Mouse (Mus musculus) activated CD4-positive, CD25-positive, alpha-beta regulatory T cell (primary cell): ENCODE measurements around the gene Pdxp. TPM values are rescaled to one million over a fixed set of nuclear protein-coding genes. Genes with fewer than 3 reads are reported as not detected.

ENCODE experiments used
- polyA plus RNA-seq, 2 experiments: library from polyadenylated mRNA; unstranded; fragments of 100-300 nt; shearing (Covaris generic); gene quantifications; one replicate each; pipeline ENCODE4 v1.2.1; 2017

Gene Pdxp
- 10 to 100 TPM; 16.6 to 18.3 TPM for polyA plus RNA-seq

GRCm38 (mm10) chr15:78913632-78914090, at the start of gene Pdxp:
TSS of gene Pdxp (plus strand) at chr15:78913919.

GRCm38 (mm10) chr15:78876991-78877809, 36.5 kb upstream of the Pdxp start, which contains the start of gene Gga1:
TSS of gene Gga1 (plus strand) at chr15:78877190.

GRCm38 (mm10) chr15:78899409-78899739, 14.3 kb upstream of the Pdxp start, which contains the start of gene Gm49510:
TSS of gene Gm49510 (plus strand) at chr15:78899667.

DNA sequence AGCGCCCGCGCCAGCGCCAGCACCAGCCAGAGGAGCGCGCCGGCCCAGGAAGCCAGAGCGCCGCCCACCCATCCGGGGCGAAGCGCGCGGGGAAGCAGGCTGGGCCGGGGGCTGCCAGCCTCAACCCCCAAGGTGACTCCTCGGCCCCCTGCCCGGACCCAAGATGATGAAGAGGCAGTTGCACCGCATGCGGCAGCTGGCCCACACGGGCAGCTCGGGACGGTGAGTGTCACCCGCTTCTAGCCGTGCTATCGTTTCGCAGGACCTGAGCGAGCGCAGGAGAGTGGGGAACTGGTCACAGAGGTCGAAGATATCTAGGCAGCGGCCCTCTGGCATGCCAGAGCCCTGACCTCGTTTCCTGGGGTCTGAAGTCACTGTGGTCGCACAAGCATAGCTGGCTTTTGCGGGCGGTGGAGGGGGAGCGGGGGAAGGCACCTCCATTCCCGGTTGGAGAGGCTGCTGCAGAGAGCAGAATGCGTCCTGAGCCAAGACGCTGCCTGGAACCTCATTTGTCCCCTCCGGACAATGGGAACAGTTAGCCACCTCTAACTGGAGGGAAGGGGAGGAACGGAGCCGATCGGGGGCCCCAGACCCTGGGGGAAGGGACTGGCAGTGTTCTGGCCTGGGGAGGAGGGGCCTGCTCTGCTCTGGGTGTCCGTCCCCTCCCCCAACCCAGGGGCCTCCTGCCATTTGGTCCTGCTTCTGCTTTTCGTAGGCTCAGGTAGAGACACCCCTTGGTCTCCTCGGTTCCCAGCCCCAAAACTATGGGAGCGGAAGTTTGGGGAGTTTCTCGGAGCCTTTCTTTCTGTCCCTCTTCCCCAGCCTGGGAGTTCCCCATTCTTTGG, 13.8 kb upstream of the Pdxp start, which contains the start of gene Sh3bp1:
TSS of gene Sh3bp1 (plus strand) at position 29 of the 845 bp plus-strand sequence.

DNA sequence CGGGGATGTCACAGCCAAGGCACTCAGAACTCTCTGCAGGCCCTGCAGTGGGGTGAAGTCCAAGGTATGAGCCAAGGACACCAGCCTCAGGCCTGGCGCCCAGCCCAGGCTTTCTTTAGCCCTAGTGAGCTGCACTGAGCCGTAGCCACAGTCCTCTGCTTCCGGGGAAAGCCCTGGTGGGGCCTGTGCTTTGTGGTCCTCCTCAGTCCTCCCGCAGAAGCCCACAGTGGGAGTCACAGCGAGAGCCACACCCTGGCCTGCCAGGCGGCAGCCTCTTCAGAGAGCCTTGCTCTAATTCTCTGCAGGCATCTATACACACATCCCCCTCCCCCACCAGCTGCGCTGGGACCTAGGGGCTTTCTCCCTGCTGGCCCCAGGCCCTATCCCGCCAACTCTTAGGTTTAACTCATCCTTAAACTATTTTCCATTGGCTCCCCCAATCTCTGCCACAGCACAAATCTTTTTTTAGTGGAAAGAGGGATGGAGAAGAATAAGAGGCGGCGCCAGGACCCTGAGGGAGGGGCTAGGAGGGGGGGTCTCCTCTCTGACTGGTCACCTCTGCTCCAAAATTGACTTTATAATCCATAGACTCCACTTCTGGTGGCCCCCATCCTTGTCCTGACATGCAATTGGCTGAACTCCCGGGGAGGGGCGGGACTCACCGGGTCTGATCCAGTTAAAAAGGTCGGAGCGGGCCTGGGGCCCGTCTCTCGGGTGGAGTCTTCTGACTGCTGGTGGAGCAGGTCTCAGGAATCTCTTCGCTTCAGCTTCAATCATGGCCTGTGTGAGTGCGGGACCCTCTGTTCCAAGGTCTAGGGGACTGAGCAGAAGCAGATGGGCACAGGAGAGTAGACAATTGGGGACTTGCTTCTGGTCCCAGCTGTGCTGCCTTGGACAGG, 12.6 kb downstream of the Pdxp start, which contains the start of gene Lgals1:
TSS of gene Lgals1 (plus strand) at position 705 of the 899 bp plus-strand sequence.

GRCm38 (mm10) chr15:78934784-78935320, 21.1 kb downstream of the Pdxp start, which contains the start of gene Nol12:
TSS of gene Nol12 (plus strand) at chr15:78934933.

GRCm38 (mm10) chr15:78947657-78948056, 33.9 kb downstream of the Pdxp start, which contains the start of gene Triobp:
TSS of gene Triobp (plus strand) at chr15:78947724.

Other genes with a start within 250 kb of the Pdxp start
- under 1 TPM in 1 of 2 experiments, not detected in 1; 0.02 TPM for gene Elfn2, start 195.1 kb upstream of the Pdxp start, polyA plus RNA-seq
- 100 to 1,000 TPM in 1 of 2 experiments, 10 to 100 TPM in 1; 74.5 to 116 TPM for gene Mfng, start 140.4 kb upstream of the Pdxp start, polyA plus RNA-seq
- under 1 TPM in 1 of 2 experiments, not detected in 1; 0.19 TPM for gene Card10, start 110.9 kb upstream of the Pdxp start, polyA plus RNA-seq
- gene Cdc42ep1, start 71.3 kb upstream of the Pdxp start, polyA plus RNA-seq = under 1 TPM; 0.14 to 0.18 TPM
- not detected for gene Lgals2, start 58.4 kb upstream of the Pdxp start, polyA plus RNA-seq
- 10 to 100 TPM; 43.5 to 61.3 TPM for gene Gga1, start 36.7 kb upstream of the Pdxp start, polyA plus RNA-seq
- gene Gm49510, start 14.3 kb upstream of the Pdxp start, polyA plus RNA-seq = under 1 TPM; 0.68 to 0.75 TPM
- 100 to 1,000 TPM; 165 to 207 TPM for gene Sh3bp1, start 14.2 kb upstream of the Pdxp start, polyA plus RNA-seq
- gene Lgals1, start 12.8 kb downstream of the Pdxp start, polyA plus RNA-seq = 1,000 to 10,000 TPM in 1 of 2 experiments, 100 to 1,000 TPM in 1; 544 to 1,308 TPM
- gene Nol12, start 21.0 kb downstream of the Pdxp start, polyA plus RNA-seq = 10 to 100 TPM; 49.9 to 50.4 TPM
- gene Triobp, start 33.8 kb downstream of the Pdxp start, polyA plus RNA-seq = 10 to 100 TPM; 54.7 to 95.1 TPM
- 100 to 1,000 TPM; 106 to 152 TPM for gene H1f0, start 114.5 kb downstream of the Pdxp start, polyA plus RNA-seq
- gene Galr3, start 128.0 kb downstream of the Pdxp start, polyA plus RNA-seq = under 1 TPM; 0.42 to 0.47 TPM
- 10 to 100 TPM; 48.6 to 53.3 TPM for gene Ankrd54, start 149.0 kb downstream of the Pdxp start, polyA plus RNA-seq
- 100 to 1,000 TPM; 160 to 185 TPM for gene Eif3l, start 161.3 kb downstream of the Pdxp start, polyA plus RNA-seq
- 10 to 100 TPM; 26.9 to 36.0 TPM for gene Micall1, start 195.0 kb downstream of the Pdxp start, polyA plus RNA-seq
- 100 to 1,000 TPM; 133 to 161 TPM for gene Polr2f, start 227.1 kb downstream of the Pdxp start, polyA plus RNA-seq
- 1 to 10 TPM; 3.0 to 4.3 TPM for gene 1700088E04Rik, start 227.3 kb downstream of the Pdxp start, polyA plus RNA-seq